Mouse (Mus musculus) CH12.LX (cell line): ENCODE data around the gene Rfx5. TPM values are rescaled to one million over a fixed set of nuclear protein-coding genes. Genes with fewer than 3 reads are reported as not detected.

Experiments used
- DNase-seq: peaks from one replicate; pipeline ENCODE4 v3.0.0-alpha.2; 2013; ENCODE audit errors: extremely low read depth
- H3K27ac ChIP-seq: 2 replicates; pipeline ENCODE4 v1.5.1; 2012; ENCODE audit warnings: low read depth, mild to moderate bottlenecking, control low read depth, moderate library complexity; ENCODE audit not compliant: insufficient read depth
- H3K27me3 ChIP-seq: replicated peaks from 2 replicates; pipeline ENCODE3; 2012; ENCODE audit warnings: inconsistent platforms
- H3K36me3 ChIP-seq, 2 experiments: replicated peaks in 1 of 2; 2 replicates each; pipeline versions ENCODE3 to v1.6.1; 2012; ENCODE audit warnings: inconsistent platforms in 1 of 2, low read length in 1 of 2, mild to moderate bottlenecking in 1 of 2, mixed read lengths in 1 of 2, moderate library complexity in 1 of 2; ENCODE audit not compliant: control insufficient read depth in 1 of 2, insufficient read depth in 1 of 2
- H3K4me1 ChIP-seq, 2 experiments: 2 replicates each; pipeline ENCODE4 v1.6.1; 2012; ENCODE audit warnings: inconsistent platforms in 1 of 2, moderate library complexity in 1 of 2; ENCODE audit not compliant: insufficient read depth in 2 of 2, control insufficient read depth in 1 of 2
- H3K4me2 ChIP-seq: 2 replicates; pipeline ENCODE4 v1.6.1; 2012; ENCODE audit warnings: low read depth, mild to moderate bottlenecking, control low read depth; ENCODE audit not compliant: poor library complexity, insufficient read depth, severe bottlenecking
- H3K4me3 ChIP-seq, 3 experiments: fragments of 150-350 bp in 1 of 3; sonication (generic) in 1 of 3; replicated peaks in 1 of 3; 2 replicates each; pipeline versions ENCODE3 to v1.5.1; 2011 to 2012; ENCODE audit warnings: low read depth in 2 of 3, low read length in 2 of 3, mild to moderate bottlenecking in 2 of 3, moderate library complexity in 2 of 3, control low read depth in 1 of 3, improper control_type of control experiment in 1 of 3, inconsistent platforms in 1 of 3, mixed read lengths in 1 of 3; ENCODE audit not compliant: poor library complexity in 1 of 3
- H3K79me2 ChIP-seq: replicated peaks from 2 replicates; pipeline ENCODE4 v1.6.1; 2012; ENCODE audit warnings: mild to moderate bottlenecking, moderate library complexity; ENCODE audit not compliant: control insufficient read depth, poor library complexity, insufficient read depth, severe bottlenecking; ENCODE audit errors: extremely low read depth
- H3K9ac ChIP-seq: 2 replicates; pipeline ENCODE4 v1.6.1; 2012; ENCODE audit warnings: low read depth, mild to moderate bottlenecking, control low read depth, moderate library complexity; ENCODE audit not compliant: insufficient read depth
- H3K9me3 ChIP-seq: replicated peaks from 2 replicates; pipeline ENCODE3; 2012; ENCODE audit warnings: low read length, inconsistent platforms, mixed read lengths
- CHD2 ChIP-seq: IDR thresholded peaks from 2 replicates; pipeline ENCODE4 v1.6.1; 2011; ENCODE audit warnings: low read length, improper control_type of control experiment
- E2F4 ChIP-seq: IDR thresholded peaks from 2 replicates; pipeline ENCODE4 v1.6.1; 2011; ENCODE audit warnings: low read depth, low read length, improper control_type of control experiment; ENCODE audit not compliant: insufficient replicate concordance
- ELF1 ChIP-seq: IDR thresholded peaks from 2 replicates; pipeline ENCODE4 v1.6.1; 2014; ENCODE audit warnings: low read depth, mild to moderate bottlenecking, inconsistent platforms, low read length, improper control_type of control experiment
- ETS1 ChIP-seq: conservative IDR thresholded peaks from 2 replicates; pipeline ENCODE4 v1.6.1; 2012; ENCODE audit warnings: low read depth, mild to moderate bottlenecking, inconsistent platforms, low read length, improper control_type of control experiment, moderate library complexity
- KAT2A ChIP-seq: IDR thresholded peaks from 2 replicates; pipeline ENCODE4 v1.6.1; 2012; ENCODE audit warnings: low read length, improper control_type of control experiment, inconsistent platforms; ENCODE audit not compliant: insufficient replicate concordance
- MAFK ChIP-seq: IDR thresholded peaks from 2 replicates; pipeline ENCODE4 v1.6.1; 2011; ENCODE audit warnings: low read length, improper control_type of control experiment; ENCODE audit not compliant: insufficient replicate concordance
- MAX ChIP-seq: IDR thresholded peaks from 2 replicates; pipeline ENCODE4 v1.6.1; 2011; ENCODE audit warnings: low read length, improper control_type of control experiment
- NRF1 ChIP-seq: IDR thresholded peaks from 2 replicates; pipeline ENCODE4 v1.6.1; 2014; ENCODE audit warnings: low read depth, mild to moderate bottlenecking, inconsistent platforms, low read length, improper control_type of control experiment, moderate library complexity
- PAX5 ChIP-seq: IDR thresholded peaks from 2 replicates; pipeline ENCODE4 v1.6.1; 2012; ENCODE audit warnings: low read length, inconsistent platforms, mixed read lengths
- SIN3A ChIP-seq: IDR thresholded peaks from 2 replicates; pipeline ENCODE4 v1.6.1; 2012; ENCODE audit warnings: low read length, improper control_type of control experiment, inconsistent platforms
- TCF12 ChIP-seq: IDR thresholded peaks from 2 replicates; pipeline ENCODE4 v1.6.1; 2014; ENCODE audit warnings: low read depth, mild to moderate bottlenecking, inconsistent platforms, low read length, improper control_type of control experiment
- UBTF ChIP-seq: IDR thresholded peaks from 2 replicates; pipeline ENCODE4 v1.6.1; 2012; ENCODE audit warnings: low read depth, mild to moderate bottlenecking, inconsistent platforms, low read length, improper control_type of control experiment, moderate library complexity
- dilution Hi-C: fragments of 300-500 bp; cut with MboI; formaldehyde crosslinking; loops from 2 replicates; pipeline ENCODE4 v1.14.3; 2020; ENCODE audit warnings: low sequenced_read_pairs; ENCODE audit not compliant: extremely low pct_unique_long_range_greater_than_20kb, extremely low pct_ligation_motif_present
- in situ Hi-C: fragments of 300-500 bp; cut with MboI; formaldehyde crosslinking; loops from 3 replicates; pipeline ENCODE4 v1.14.3; 2019; ENCODE audit warnings: low sequenced_read_pairs, low pct_ligation_motif_present, low pct_unique_long_range_greater_than_20kb, mixed read lengths
- polyA plus RNA-seq: library from polyadenylated mRNA; unstranded; fragments of >175 nt; gene quantifications from 2 replicates; pipeline ENCODE4 v1.2.1, GENCODE M21; 2012; ENCODE audit warnings: low read depth; ENCODE audit not compliant: insufficient read length
- total RNA-seq, 2 experiments: library from RNA; depleted of rRNA; stranded (reverse); fragments of 300-350 nt in 1 of 2; fragments of >200 nt in 1 of 2; gene quantifications; 2 replicates each; pipeline ENCODE4 v1.2.3; 2012 to 2014

Rfx5 gene
- total and polyA plus RNA-seq, 3 experiments, result 11.4 to 22.0 (median 15.4) TPM

DNA sequence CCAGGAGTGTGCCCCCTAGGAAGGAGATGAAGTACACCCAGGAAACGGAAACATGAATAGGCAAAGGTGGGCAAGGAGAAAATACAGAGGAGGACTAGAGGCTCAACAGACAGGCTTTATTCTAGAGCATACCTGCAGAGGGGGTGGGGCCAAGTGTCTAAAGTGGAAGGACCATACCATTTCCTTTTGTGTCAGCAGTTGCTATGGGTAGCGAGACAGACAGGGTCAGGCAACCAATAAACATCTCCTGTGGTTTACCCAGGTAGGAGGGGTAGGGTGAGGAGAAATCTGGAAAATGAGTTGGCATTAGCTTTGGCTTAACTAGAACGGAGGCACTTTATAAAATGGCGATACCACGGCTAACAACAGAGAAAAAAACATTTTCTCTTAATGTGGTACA lies 1.1 kb upstream of the Rfx5 start:
- DNase-seq, result peak; percentile 83
- dilution Hi-C loops, result no loop called here
- H3K9ac ChIP-seq, result peak overlapping the region; percentile 85; the same call in 1 of the 2 replicates

DNA sequence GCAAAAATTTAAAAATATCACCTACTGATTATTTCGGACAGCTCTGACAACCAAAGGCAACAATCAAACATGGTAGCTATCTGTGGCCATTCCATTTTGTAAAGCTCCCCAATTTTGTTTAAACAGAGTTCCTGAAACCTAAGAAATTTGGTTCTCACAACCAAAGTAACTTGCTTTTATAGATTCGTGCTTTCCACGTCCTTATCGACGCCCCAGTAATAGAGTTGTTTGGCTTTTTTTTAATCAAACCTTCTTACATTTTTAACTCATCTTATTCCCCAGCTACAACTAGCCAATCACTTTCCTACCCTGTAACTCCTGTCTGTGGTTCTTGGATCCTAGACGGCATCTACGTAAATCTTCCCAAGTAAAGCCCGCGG lies 501 bp upstream of the Rfx5 start:
- in situ Hi-C loops (no loop called here), dilution Hi-C loops (no loop called here)
- no peak for DNase-seq
- peak overlapping the region; percentile 63 to 76 (median 67) for H3K4me3 ChIP-seq
- peaks cover 32 to 48% of the 10 kb centered on the region in 2 experiments for H3K36me3 ChIP-seq
- no peaks in the 10 kb centered on the region for H3K79me2 ChIP-seq
- peak overlapping the region; percentile 84 for H3K4me2 ChIP-seq
- no peak for TF ChIP-seq UBTF
- TF ChIP-seq MAFK, result no peak
- TF ChIP-seq E2F4, result no peak
- TF ChIP-seq NRF1, result no peak
- TF ChIP-seq PAX5, result no peak
- TF ChIP-seq MAX, result no peak
- H3K27ac ChIP-seq, result peak overlapping the region; percentile 38; the same call in 1 of the 2 replicates
- H3K27me3 ChIP-seq, result no peaks in the 10 kb centered on the region
- peaks cover 6% of the 10 kb centered on the region for H3K9me3 ChIP-seq
- H3K9ac ChIP-seq, result peak overlapping the region; percentile 85
- peaks cover 7 to 60% of the 10 kb centered on the region in 2 experiments for H3K4me1 ChIP-seq

More for the DNA sequence above, 1.1 kb upstream of the Rfx5 start:
- no peaks in the 10 kb centered on the region for H3K27me3 ChIP-seq
- H3K27ac ChIP-seq, result no peak overlapping the region
- TF ChIP-seq CHD2 (peak; percentile 92), ETS1 (peak; percentile 41; the same call in 1 of the 2 replicates), SIN3A (no peak), TCF12 (no peak; the same call in 1 of the 2 replicates), ELF1 (0 out of 2 replicates have a peak, but pooled peaks have one; percentile 29)
- H3K4me2 ChIP-seq, result peak overlapping the region; percentile 84
- H3K79me2 ChIP-seq, result no peaks in the 10 kb centered on the region
- peak overlapping the region; percentile 63 to 76 (median 67) for H3K4me3 ChIP-seq
- in situ Hi-C loops, result no loop called here
- peaks cover 27 to 42% of the 10 kb centered on the region in 2 experiments for H3K36me3 ChIP-seq
- peaks cover 6% of the 10 kb centered on the region for H3K9me3 ChIP-seq
- H3K4me1 ChIP-seq, result peaks cover 7 to 55% of the 10 kb centered on the region in 2 experiments

DNA sequence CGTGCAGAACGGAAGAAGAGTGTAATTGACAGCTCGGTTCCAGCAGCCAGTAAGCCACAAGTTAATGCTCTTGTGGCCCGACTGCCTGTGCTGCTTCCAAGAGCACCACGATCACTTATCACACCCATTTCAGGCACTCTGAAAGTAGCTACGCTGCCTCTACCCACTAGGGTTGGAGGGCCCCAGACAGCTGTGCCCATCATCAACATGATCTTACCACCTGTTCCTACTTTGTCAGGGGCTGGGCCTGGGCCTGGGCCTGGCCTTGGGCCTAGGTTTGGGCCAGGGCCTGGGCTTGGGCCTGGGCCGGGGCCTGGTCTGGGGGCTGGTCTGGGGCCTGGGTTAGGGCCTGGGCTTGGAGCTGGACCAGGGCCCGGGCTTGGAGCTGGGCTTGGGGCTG lies 4.4 kb downstream of the Rfx5 start:
- no peak overlapping the region for H3K4me3 ChIP-seq
- H3K4me1 ChIP-seq, result peaks cover 5 to 61% of the 10 kb centered on the region in 2 experiments
- no peak for DNase-seq
- H3K36me3 ChIP-seq, result peaks cover 39 to 65% of the 10 kb centered on the region in 2 experiments
- H3K4me2 ChIP-seq, result no peak overlapping the region
- H3K9me3 ChIP-seq, result no peaks in the 10 kb centered on the region
- no peaks in the 10 kb centered on the region for H3K27me3 ChIP-seq
- no peak for TF ChIP-seq KAT2A
- H3K9ac ChIP-seq, result no peak overlapping the region
- dilution Hi-C loops, result no loop called here
- in situ Hi-C loops, result loop anchor here (5.0 kb wide), 1 partner anchor 54 kb away; no protein-coding TSS in a partner anchor
- H3K79me2 ChIP-seq, result no peaks in the 10 kb centered on the region
- no peak overlapping the region for H3K27ac ChIP-seq
